Mouse (Mus musculus): Measurements from ENCODE around the gene Rbm28.
A peak's percentile ranks its signal among the peaks of the same experiment; 100 is the strongest.

The Rbm28 gene

GRCm38 (mm10) chr6:29164314-29165244 lies at the start of gene Rbm28:
Gene Rbm28, minus strand, starts transcription at chr6:29165006.
- peak; percentile 78 to 84 for DNase-seq (ENCODE audit: low spot score in 2 of 2)

DNA sequence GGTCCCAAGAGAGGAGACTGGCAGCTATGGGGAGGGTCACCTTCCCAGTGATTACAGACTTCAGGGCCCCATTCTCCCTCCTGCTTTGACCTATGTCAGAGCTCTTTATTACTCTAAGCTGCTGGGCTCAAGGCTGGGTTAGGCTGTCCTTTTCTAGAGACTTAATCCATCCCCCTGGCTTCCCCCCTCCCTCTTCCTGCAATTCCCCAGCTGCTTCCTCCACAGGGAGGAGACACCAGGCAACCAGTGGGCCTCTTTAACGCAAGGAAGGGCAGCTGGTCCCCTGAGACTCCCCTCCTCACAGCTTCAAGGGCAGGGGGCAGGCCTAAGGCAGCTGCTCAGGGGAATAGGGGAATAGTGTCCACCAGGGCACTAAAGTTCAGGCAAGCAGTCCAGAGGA lies 49.4 kb upstream of the Rbm28 start:
- DNase-seq (ENCODE audit: low spot score in 2 of 2) = no peak

DNA sequence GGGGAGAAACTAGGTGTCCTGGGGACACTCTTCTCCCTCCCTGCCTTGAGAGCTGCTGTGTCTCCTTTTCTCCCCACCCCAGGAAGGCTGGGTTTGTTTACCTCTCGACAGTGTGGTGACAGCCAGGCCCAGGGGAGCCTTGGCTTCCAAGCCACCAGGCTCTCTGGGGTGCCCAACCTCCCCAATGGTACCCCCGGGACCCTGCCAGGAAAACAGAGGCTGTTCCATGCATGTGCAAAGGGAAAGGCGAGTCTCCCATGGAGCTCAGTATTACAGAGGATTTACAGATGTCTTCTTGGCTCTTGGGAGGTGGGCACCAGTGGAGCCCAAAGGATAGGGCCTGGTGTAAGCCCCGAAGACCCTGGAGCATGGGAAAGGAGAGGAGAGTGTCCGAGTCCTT lies 48.6 kb upstream of the Rbm28 start:
- DNase-seq (ENCODE audit: low spot score in 2 of 2) = no peak

DNA sequence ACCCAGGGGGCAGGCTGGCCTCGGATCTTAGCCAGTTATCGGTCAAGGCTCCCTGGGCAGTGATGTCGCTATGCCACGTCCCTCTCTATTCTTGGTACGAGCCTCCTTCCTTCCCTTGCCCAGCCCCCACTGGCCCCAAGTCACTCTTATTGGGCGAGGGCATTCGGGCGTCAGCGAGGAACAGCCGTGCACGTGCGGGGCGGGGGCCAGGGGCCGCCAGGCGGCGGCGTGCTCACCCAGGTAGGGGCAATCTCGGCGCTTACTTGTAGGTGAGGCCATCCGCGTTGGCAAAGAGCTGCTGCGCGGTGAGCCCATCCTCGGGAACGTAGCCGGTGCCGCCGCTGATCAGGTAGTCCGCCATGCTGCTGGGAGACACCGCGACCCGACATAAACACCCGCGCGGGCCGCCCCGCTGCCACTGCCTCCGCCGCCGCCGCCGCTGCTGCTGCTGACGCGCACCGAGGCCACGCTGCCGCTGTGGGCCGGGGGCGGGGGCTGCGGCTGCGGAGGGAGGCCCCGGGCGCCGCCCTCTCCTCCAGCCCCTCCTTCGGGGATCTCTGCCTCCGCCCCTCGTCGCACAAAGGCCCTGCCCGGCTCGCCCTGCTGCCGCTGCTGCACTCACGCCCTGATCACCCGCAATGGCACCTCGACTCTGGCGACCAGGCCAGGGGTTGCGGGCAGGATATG lies 47.1 kb upstream of the Rbm28 start:
- DNase-seq (ENCODE audit: low spot score in 2 of 2) = peak; percentile 73 to 84

GRCm38 (mm10) chr6:29211146-29211545 lies 46.3 kb upstream of the Rbm28 start:
- no peak for DNase-seq (ENCODE audit: low spot score in 2 of 2)

DNA sequence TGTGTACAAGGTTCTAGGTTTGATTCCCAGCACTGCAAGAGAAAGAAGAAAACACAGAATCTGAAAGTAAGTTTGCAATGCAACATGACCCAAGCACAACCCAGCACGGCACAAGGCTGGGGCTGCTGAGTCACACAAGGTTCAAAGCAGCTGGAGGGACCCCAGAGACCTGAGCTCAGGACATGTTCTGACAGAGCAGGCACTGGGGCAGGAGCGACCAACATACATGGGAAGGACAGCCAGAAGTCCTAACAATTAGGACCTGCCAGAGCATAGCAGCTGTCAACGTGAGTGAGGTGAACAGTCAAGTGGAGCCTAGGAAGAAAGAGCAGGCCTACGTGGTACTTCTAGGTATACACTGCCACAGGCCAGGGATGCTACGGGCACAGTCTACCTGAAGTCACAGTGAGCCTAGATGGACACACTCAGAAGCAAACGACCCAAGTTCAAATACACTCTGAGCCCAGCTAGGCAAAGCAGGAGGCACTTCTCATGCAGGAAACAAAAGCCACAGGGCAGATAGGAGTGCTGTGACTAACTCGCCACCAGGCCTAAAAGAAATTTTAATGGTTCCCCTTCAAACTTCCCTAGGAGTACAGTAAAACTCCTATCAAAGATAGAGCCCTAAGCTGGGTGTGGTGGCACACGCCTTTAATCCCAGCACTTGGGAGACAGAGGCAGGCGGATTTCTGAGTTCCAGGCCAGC lies 45.6 kb upstream of the Rbm28 start:
- no peak for DNase-seq (ENCODE audit: low spot score in 2 of 2)

DNA sequence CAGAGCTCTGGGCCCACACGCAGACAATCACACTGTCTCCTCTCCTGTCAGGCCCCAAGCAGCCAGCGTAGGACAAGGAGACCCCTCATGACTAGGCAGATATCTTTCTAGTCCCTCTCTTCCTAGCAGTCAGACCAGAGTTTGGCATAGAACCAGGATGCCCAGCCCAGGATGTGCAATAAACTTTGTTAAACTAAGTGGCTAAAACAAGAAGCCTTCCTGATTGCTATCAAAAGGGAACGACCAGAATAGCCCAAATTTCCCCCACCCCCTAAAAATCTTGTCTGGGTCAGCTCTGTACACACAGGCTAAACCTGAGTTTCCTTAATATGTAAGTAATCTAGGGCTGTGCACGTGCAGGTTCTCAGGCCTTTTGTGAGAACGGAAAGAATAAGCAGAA lies 43.4 kb upstream of the Rbm28 start:
- no peak for DNase-seq (ENCODE audit: low spot score in 2 of 2)

DNA sequence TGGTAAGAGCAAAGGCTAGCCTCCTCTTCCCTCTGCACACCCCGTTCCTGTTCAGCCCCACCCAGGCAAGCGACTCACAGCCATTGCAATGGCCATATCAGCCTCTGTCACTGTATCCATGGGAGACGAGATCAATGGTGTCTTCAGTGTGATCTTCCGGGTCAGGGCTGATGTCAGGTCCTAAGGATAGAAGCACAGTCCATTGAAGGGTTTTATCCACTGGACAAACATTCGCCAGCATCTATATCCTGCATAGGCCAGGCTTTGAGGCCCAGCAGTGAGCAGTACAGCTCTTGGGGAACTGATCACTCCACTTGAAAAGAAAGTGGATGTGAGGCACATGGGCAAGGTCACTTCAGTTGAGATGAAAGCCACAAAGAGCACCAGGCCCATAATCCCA lies 42.2 kb upstream of the Rbm28 start:
- no peak for DNase-seq (ENCODE audit: low spot score in 2 of 2)

DNA sequence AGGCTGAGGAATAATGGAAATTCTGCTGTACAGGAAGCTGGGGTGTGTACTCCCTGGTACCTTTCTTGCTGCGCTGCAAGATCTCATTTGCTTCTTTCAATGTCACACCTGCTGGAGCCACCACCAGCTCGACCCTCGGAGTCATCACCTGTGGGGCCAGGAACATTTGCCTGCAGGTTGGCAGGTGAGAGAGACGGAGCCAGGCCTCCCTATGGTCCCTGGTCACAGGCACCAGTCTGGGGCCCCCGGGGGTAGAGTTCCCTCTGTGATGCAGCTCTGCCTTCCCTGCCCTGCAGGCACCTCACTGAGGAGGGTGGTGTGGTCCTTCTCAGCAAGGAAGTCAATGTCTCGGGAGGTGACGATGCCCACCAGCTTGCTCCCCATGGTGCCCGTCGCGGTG lies 41.2 kb upstream of the Rbm28 start:
- no peak for DNase-seq (ENCODE audit: low spot score in 2 of 2)

DNA sequence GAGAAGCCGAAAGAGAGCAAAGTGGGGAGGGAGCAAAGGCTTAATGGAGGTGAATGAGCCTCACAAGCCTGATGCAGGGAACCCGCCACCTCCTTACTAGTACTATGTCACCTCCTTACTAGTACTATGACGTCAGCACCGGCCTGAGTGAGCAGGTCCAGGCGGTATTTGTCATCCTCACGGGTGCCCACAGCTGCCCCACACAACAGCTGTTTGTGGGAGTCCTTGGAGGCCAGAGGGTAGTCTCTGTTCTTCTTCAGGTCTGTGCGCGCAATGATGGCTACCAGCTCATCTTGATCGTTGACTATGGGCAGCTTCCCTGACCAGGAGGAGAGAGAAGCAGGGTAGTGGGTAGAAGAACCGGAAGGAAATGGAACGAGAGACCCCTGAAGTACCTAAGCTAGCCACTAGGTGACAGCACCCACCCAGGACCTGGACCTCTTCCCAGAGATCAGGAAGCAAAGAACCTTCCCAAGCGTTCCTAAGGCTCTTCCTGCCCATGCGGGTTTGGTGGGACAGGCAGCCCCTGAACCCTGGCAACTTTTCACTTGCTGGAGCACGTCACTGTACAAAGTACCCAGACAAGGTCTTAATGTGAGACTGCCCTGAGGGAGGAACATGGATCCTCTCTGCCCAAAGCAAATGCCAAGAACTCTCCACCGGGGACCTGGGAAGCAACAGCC lies 40.3 kb upstream of the Rbm28 start:
- DNase-seq (ENCODE audit: low spot score in 2 of 2) = peak in 1 of 2 experiments; percentile 50

- DNase-seq (ENCODE audit: low spot score in 2 of 2) = no peak
These were observed 39.2 kb upstream of the Rbm28 start for GRCm38 (mm10) chr6:29203861-29204585.

DNA sequence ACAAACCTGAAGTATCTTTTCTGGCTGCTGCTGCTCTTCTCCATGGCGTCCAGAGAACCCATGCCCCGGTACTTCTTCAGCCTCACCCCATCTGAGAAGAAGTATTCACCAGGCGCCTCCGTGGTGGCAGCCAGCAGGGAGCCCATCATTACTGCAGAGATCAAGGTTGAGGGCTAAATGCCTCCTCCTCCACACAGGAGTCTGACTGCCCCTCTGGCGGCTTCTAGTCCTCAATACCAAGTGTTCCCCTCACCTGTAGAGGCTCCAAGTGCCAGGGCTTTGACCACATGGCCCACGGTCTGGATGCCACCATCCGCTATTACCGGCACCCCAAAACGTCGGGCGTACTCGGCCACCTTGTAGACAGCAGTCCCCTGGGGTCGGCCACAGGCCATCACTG lies 38.3 kb upstream of the Rbm28 start:
- DNase-seq (ENCODE audit: low spot score in 2 of 2) = no peak

GRCm38 (mm10) chr6:29201988-29202387 lies 37.2 kb upstream of the Rbm28 start:
- DNase-seq (ENCODE audit: low spot score in 2 of 2) = no peak

- DNase-seq (ENCODE audit: low spot score in 2 of 2) = no peak
These were observed 36.5 kb upstream of the Rbm28 start for GRCm38 (mm10) chr6:29201341-29201740.

- no peak for DNase-seq (ENCODE audit: low spot score in 2 of 2)
These were observed 35.7 kb upstream of the Rbm28 start for GRCm38 (mm10) chr6:29200496-29200895.

DNA sequence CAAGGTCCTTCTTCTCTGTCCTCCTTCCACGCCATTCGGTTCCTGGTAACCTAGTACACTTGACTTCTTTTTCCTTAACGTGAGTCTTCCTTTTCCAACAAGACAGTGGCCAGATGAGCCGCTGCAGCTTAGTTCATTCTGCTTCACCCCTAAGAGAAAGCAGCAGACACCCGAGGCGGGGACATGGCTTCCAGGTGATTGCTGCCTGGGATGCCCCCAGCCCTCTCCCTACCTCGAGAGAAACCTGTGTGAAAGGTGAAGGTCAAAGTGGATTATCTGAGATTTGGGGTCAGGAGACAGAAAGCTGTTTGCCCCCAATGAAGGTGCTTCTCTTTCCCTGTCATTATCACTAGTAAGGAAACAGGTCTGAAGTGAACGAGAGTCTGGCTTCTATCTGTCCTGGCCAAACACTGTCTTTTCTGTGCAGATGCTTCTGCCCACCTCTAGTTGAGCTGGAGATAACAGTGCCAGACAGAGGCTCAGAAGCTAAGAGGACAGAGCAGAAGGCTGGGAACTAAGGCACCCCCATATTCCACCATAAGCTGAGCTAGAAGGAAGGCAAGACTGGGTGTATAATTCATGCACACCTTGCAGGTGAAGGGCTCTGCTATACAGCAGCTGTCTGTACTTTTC lies 34.5 kb upstream of the Rbm28 start:
- no peak for DNase-seq (ENCODE audit: low spot score in 2 of 2)

- peak; percentile 82 to 86 for DNase-seq (ENCODE audit: low spot score in 2 of 2)
These were observed 33.8 kb upstream of the Rbm28 start for GRCm38 (mm10) chr6:29198309-29199222.

DNA sequence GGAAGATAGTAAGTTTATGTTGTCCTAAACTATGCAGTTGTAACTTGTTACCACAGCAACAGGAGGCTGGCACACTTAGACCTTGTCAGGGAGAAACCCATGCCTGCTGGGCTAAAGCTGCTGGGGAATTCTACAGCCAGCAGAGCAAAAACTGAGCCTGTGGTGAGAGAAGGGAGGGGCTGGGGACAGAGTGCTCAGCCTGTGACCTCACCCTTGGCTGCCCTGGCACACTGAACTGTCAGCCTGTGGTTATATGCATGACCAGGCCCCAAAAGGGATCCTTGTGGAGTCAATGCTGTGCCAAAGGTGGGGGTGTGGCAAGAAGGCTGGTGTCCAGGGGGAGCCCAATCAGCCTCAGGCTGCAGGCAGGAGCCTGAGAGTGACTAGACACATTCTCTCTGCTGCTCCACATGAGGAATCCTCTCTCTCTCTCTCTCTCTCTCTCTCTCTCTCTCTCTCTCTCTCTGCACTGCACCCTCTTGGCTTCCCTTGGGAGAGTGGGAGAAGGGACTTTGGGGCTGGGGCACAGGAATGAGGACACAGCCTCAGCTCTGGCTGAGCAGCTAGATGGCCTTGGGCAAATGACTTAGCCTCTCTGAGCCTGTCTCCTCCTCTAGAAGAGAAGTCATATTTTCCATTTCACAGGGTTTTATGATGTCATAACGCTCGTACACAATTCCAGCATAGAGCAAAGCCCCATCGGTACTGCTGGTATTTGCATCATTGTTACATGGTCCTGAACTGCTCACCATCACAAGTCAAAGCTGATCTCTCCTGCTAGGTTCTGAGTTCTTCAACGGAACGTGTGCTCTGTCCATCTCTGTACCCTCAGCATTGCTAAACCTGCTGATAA lies 31.3 kb upstream of the Rbm28 start:
- peak in 1 of 2 experiments; percentile 47 for DNase-seq (ENCODE audit: low spot score in 2 of 2)

DNA sequence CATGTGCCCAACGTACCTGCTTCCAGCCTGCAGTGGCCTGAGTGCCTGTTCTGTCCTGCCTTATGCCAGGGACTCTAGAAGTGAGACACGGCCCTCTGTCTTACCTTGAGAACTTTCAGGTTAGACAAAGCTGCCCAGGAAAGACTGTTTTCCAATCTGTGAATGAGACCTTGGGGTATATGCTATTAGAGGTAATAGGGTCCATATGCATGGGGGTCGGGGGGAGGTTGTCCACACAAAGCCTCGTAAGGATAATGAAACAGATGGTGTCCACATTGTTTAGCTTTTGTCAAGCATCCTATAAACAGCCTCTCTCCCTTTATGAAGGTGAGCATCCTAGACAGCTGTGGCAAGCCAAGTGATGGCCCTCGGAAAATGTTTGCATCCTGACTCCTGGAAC lies 30.3 kb upstream of the Rbm28 start:
- DNase-seq (ENCODE audit: low spot score in 2 of 2) = no peak
